Mouse (Mus musculus) right cerebral cortex, postnatal 10 days (tissue): Measurements from ENCODE around the gene Mad1l1.

Experiments used
- DNase-seq, 2 experiments: peaks; one replicate each; pipeline ENCODE4 v3.0.0; 2021; ENCODE audit warnings: low spot score in 2 of 2

Mad1l1 gene

GRCm38 (mm10) chr5:140263754-140264749 lies 57.3 kb downstream of the Mad1l1 start:
- DNase-seq: peak; percentile 52 to 58

- DNase-seq: no peak
These were observed 59.0 kb downstream of the Mad1l1 start for GRCm38 (mm10) chr5:140262401-140262800.

GRCm38 (mm10) chr5:140261313-140261712 lies 60.0 kb downstream of the Mad1l1 start:
- DNase-seq: no peak

GRCm38 (mm10) chr5:140258633-140259032 lies 62.7 kb downstream of the Mad1l1 start:
- no peak for DNase-seq

GRCm38 (mm10) chr5:140258035-140258434 lies 63.3 kb downstream of the Mad1l1 start:
- no peak for DNase-seq

GRCm38 (mm10) chr5:140257439-140257838 lies 63.9 kb downstream of the Mad1l1 start:
- peak; percentile 46 to 50 for DNase-seq

- DNase-seq: no peak
These were observed 64.7 kb downstream of the Mad1l1 start for GRCm38 (mm10) chr5:140256685-140257084.

- DNase-seq: no peak
These were observed 66.1 kb downstream of the Mad1l1 start for GRCm38 (mm10) chr5:140255265-140255664.

- no peak for DNase-seq
These were observed 66.7 kb downstream of the Mad1l1 start for GRCm38 (mm10) chr5:140254656-140255055.

GRCm38 (mm10) chr5:140251989-140252388 lies 69.4 kb downstream of the Mad1l1 start:
- DNase-seq: peak in 1 of 2 experiments; percentile 54

- peak; percentile 49 to 63 for DNase-seq
These were observed 71.0 kb downstream of the Mad1l1 start for GRCm38 (mm10) chr5:140250370-140250769.

- no peak for DNase-seq
These were observed 71.8 kb downstream of the Mad1l1 start for GRCm38 (mm10) chr5:140249359-140250062.

- no peak for DNase-seq
These were observed 73.3 kb downstream of the Mad1l1 start for GRCm38 (mm10) chr5:140248101-140248500.

GRCm38 (mm10) chr5:140240235-140240634 lies 81.1 kb downstream of the Mad1l1 start:
- no peak for DNase-seq

GRCm38 (mm10) chr5:140238880-140239279 lies 82.5 kb downstream of the Mad1l1 start:
- DNase-seq: no peak

GRCm38 (mm10) chr5:140230818-140231217 lies 90.5 kb downstream of the Mad1l1 start:
- DNase-seq: no peak

GRCm38 (mm10) chr5:140228306-140228705 lies 93.0 kb downstream of the Mad1l1 start:
- no peak for DNase-seq

GRCm38 (mm10) chr5:140226871-140227270 lies 94.5 kb downstream of the Mad1l1 start:
- no peak for DNase-seq

- DNase-seq: no peak
These were observed 95.5 kb downstream of the Mad1l1 start for GRCm38 (mm10) chr5:140225881-140226280.

- DNase-seq: no peak
These were observed 96.2 kb downstream of the Mad1l1 start for GRCm38 (mm10) chr5:140225103-140225502.

- DNase-seq: no peak
These were observed 98.0 kb downstream of the Mad1l1 start for GRCm38 (mm10) chr5:140223070-140224053.
